9 mouse cellular contexts compared by ENCODE assay signal in genomic region chr13:29014066-29014826, GRCm38 (mm10).
DNase-seq lines count a peak whose midpoint lies in the region; ATAC-seq and TF ChIP-seq lines count a peak whose summit lies in the region.
"Had no signal": no experiment of that assay in that cellular context is flagged by ENCODE, and none has a peak within 500 bp of the region (broad histone marks: within the 10 kb centered on the region; RNA-seq: fewer than 3 reads in every experiment).

No protein-coding gene starts in this region.

- H3K27me3 ChIP-seq in forebrain, embryonic 15.5 days, result no peaks in the 10 kb centered on the region

- H3K9me3 ChIP-seq in forebrain, embryonic 15.5 days, result no peaks in the 10 kb centered on the region

- no peak overlapping the region for H3K9ac ChIP-seq in forebrain, embryonic 15.5 days (replicated peaks)
- H3K9ac ChIP-seq: lung, embryonic 14.5 days had no signal

- no peak for TF ChIP-seq POLR2A in olfactory bulb, adult 2 months (IDR thresholded peaks at IDR 0.05; ENCODE audit: insufficient read depth, low read depth, low read length)

- H3K4me1 ChIP-seq in forebrain, embryonic 15.5 days, result peaks cover 40% of the 10 kb centered on the region
- peaks cover 10% of the 10 kb centered on the region for H3K4me1 ChIP-seq in olfactory bulb, adult 2 months (ENCODE audit: control insufficient read depth, insufficient read depth, low read length)

- H3K27ac ChIP-seq in forebrain, embryonic 15.5 days (replicated peaks), result peak overlapping the region; percentile 92
- no peak overlapping the region for H3K27ac ChIP-seq in olfactory bulb, adult 2 months (ENCODE audit: insufficient read depth, low read depth, low read length)

- H3K36me3 ChIP-seq in forebrain, embryonic 15.5 days, result no peaks in the 10 kb centered on the region

- TF ChIP-seq CTCF in olfactory bulb, adult 2 months (IDR thresholded peaks at IDR 0.05; ENCODE audit: insufficient read depth, low read depth, low read length), result no peak

- H3K4me2 ChIP-seq in forebrain, embryonic 15.5 days (replicated peaks), result peak overlapping the region; percentile 47
- H3K4me2 ChIP-seq: lung, embryonic 14.5 days had no signal

- peak; percentile 39 for DNase-seq in gastrocnemius, adult 18-20 months (ENCODE audit: low spot score)
- DNase-seq in gastrocnemius, postnatal 4 days (ENCODE audit: low spot score in 2 of 2), result no peak
- peak; percentile 18 to 43 for DNase-seq in layer of hippocampus, postnatal 14 days (ENCODE audit: low spot score in 2 of 2)
- no peak for DNase-seq in liver
- DNase-seq in thymus, postnatal 0 days (ENCODE audit: low spot score), result no peak
- DNase-seq in lung, adult 18-20 months, result no peak
- DNase-seq: lung, embryonic 14.5 days had no signal

- peak overlapping the region; percentile 5; the same call in 1 of the 2 replicates for H3K4me3 ChIP-seq in forebrain, embryonic 15.5 days
- H3K4me3 ChIP-seq in olfactory bulb, adult 2 months (ENCODE audit: insufficient read depth, low read depth, low read length), result peak overlapping the region; percentile 23; the same call in 1 of the 2 replicates

- peak; percentile 39 for ATAC-seq in forebrain, embryonic 15.5 days (replicated peaks)

- 53% methylated on average over 15 of the region's 15 CpGs for WGBS in forebrain, embryonic 15.5 days
- 53% methylated on average over 15 of the region's 15 CpGs for whole genome bisulfite sequencing in olfactory bulb, adult 2 months

Comparison
In these comparisons a context has a peak if more than half of its experiments do, and no peak if none do; other contexts are left out.
1. DNase-seq: peak in gastrocnemius, adult 18-20 months (single experiment) and layer of hippocampus, postnatal 14 days (2 of 2); none in gastrocnemius, postnatal 4 days (0 of 2), liver (single experiment), thymus, postnatal 0 days (single experiment) and lung, adult 18-20 months (0 of 2).